Mouse (Mus musculus): ENCODE measurements around the gene Tipin.

Gene Tipin

DNA sequence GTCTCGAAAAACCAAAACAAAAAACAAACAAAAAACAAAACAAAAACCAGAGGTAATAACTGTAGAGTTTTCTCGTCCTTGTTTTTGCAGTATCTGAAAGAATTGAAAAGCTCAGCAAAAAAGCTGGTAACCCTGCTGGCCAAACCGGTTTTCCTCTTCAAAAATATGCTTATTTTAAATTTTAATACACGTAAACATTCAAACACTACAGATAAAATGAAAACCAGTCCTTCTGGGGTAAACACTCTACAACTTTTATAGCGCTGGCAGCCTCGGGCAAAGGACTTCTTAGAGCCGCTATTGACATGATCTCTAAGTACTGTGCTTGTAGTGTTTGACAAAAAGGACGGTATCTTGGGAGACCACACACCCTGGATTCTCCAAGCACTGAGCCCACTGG lies 60.3 kb downstream of the Tipin start:
- in situ Hi-C loops (cut with MboI, MseI): loop anchor here (25.0 kb wide), 1 partner anchor 596 kb away; no protein-coding TSS in a partner anchor

- in situ Hi-C loops (cut with MboI, MseI): loop anchor here (25.0 kb wide), 1 partner anchor 594 kb away; no protein-coding TSS in a partner anchor
Observed at GRCm38 (mm10) chr9:64343656-64344055, 62.3 kb downstream of the Tipin start.

- in situ Hi-C loops (cut with MboI, MseI): loop anchor here (25.0 kb wide), 1 partner anchor 591 kb away; no protein-coding TSS in a partner anchor
Observed at GRCm38 (mm10) chr9:64345931-64346330, 64.5 kb downstream of the Tipin start.

DNA sequence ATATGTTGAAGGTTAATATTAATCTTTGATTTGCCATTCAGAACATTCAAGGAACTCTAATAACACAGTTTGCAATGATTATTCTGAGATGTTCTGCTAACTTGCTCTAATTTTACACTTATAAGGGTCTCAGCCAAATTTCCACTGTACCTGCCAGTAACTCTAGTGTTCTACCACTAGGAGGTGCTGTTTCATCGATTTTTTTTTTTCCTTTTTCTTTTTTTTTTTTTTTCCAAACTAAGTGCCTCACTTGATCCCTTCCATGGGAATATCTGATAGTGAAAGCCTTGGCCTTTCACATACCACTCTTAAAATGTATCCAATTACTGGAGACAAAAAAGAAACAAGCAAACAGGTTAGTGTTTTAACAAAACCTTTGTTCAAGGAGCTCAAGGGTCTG lies 66.0 kb downstream of the Tipin start:
- in situ Hi-C loops (cut with MboI, MseI): loop anchor here (25.0 kb wide), 1 partner anchor 590 kb away; no protein-coding TSS in a partner anchor

DNA sequence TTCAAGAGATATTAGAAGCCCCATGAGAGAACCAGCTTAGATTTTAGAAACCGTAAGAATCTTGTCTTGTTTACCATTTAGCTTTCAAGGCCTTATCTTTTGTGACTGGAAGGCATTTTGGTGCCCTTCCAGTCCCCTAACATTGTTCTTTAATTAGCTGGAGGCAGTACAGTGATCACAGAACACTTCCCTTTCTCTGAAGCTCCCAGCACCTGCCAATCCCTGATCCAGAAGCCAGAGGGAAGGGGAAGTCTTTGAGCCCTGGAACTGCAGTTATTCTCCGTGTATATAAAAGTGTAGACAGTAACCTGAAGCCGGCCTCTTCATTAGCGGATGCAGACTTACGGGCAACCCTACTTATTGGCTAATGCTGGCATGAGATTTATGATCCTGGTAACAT lies 68.1 kb downstream of the Tipin start:
- in situ Hi-C loops (cut with MboI, MseI): loop anchor here (25.0 kb wide), 1 partner anchor 588 kb away; no protein-coding TSS in a partner anchor

- in situ Hi-C loops (cut with MboI, MseI): no loop called here
Observed at GRCm38 (mm10) chr9:64351191-64351590, 69.8 kb downstream of the Tipin start.

Data from T-helper 1 cell (primary cell).